Mouse (Mus musculus) cerebellum, adult 9-11 months (tissue): ENCODE data around the gene Myh3.

ENCODE experiments used
- DNase-seq: peaks from one replicate; pipeline ENCODE4 v3.0.0; 2022

Gene Myh3

GRCm38 (mm10) chr11:67110168-67110948 is 32.3 kb downstream of the Myh3 start:
- peak; percentile 94 for DNase-seq

- peak; percentile 44 for DNase-seq
Observed at GRCm38 (mm10) chr11:67112019-67112850, 34.1 kb downstream of the Myh3 start.

- peak; percentile 51 for DNase-seq
Observed at GRCm38 (mm10) chr11:67112851-67113202, 34.7 kb downstream of the Myh3 start.

GRCm38 (mm10) chr11:67113381-67113780 is 35.3 kb downstream of the Myh3 start:
- no peak for DNase-seq

GRCm38 (mm10) chr11:67114261-67114660 is 36.2 kb downstream of the Myh3 start:
- no peak for DNase-seq

GRCm38 (mm10) chr11:67114901-67115300 is 36.8 kb downstream of the Myh3 start:
- no peak for DNase-seq

- no peak for DNase-seq
Observed at GRCm38 (mm10) chr11:67116725-67117124, 38.6 kb downstream of the Myh3 start.

GRCm38 (mm10) chr11:67119539-67120070 is 41.5 kb downstream of the Myh3 start:
- DNase-seq: no peak

GRCm38 (mm10) chr11:67120697-67121294 is 42.7 kb downstream of the Myh3 start:
- no peak for DNase-seq

- no peak for DNase-seq
Observed at GRCm38 (mm10) chr11:67124943-67125342, 46.8 kb downstream of the Myh3 start.

- no peak for DNase-seq
Observed at GRCm38 (mm10) chr11:67125361-67125760, 47.3 kb downstream of the Myh3 start.

- no peak for DNase-seq
Observed at GRCm38 (mm10) chr11:67133526-67133925, 55.4 kb downstream of the Myh3 start.

- no peak for DNase-seq
Observed at GRCm38 (mm10) chr11:67134654-67135053, 56.6 kb downstream of the Myh3 start.

GRCm38 (mm10) chr11:67135532-67135931 is 57.4 kb downstream of the Myh3 start:
- no peak for DNase-seq

- no peak for DNase-seq
Observed at GRCm38 (mm10) chr11:67139556-67139955, 61.5 kb downstream of the Myh3 start.

- no peak for DNase-seq
Observed at GRCm38 (mm10) chr11:67140175-67140574, 62.1 kb downstream of the Myh3 start.

- DNase-seq: no peak
Observed at GRCm38 (mm10) chr11:67141031-67141430, 62.9 kb downstream of the Myh3 start.

GRCm38 (mm10) chr11:67142047-67142446 is 63.9 kb downstream of the Myh3 start:
- no peak for DNase-seq

GRCm38 (mm10) chr11:67143065-67143464 is 65.0 kb downstream of the Myh3 start:
- DNase-seq: no peak

GRCm38 (mm10) chr11:67143863-67144498 is 65.9 kb downstream of the Myh3 start:
- DNase-seq: no peak

GRCm38 (mm10) chr11:67144559-67145265 is 66.6 kb downstream of the Myh3 start:
- no peak for DNase-seq
